Mouse (Mus musculus) heart, postnatal 4 days (tissue): ENCODE data around the gene Trp63. TPM values are rescaled to one million over a fixed set of nuclear protein-coding genes. Genes with fewer than 3 reads are reported as not detected.

Experiments
- DNase-seq: peaks from one replicate; pipeline ENCODE4 v3.0.0; 2021
- total RNA-seq, 2 experiments: library from RNA; stranded (reverse); gene quantifications; 2 replicates each; pipeline ENCODE4 v1.2.3; 2021

The Trp63 gene
- total RNA-seq, 2 experiments from 2014 or later: 1.1 to 2.0 TPM

- DNase-seq: no peak
Measured at GRCm38 (mm10) chr16:25875681-25876080, 192.1 kb downstream of the Trp63 start.

GRCm38 (mm10) chr16:25877416-25877965, 193.9 kb downstream of the Trp63 start:
- DNase-seq: no peak

GRCm38 (mm10) chr16:25878116-25878515, 194.6 kb downstream of the Trp63 start:
- no peak for DNase-seq

- no peak for DNase-seq
Measured at GRCm38 (mm10) chr16:25899071-25899470, 215.5 kb downstream of the Trp63 start.

GRCm38 (mm10) chr16:25899657-25900056, 216.1 kb downstream of the Trp63 start:
- no peak for DNase-seq

- no peak for DNase-seq
Measured at GRCm38 (mm10) chr16:25900389-25900908, 216.9 kb downstream of the Trp63 start.

- no peak for DNase-seq
Measured at GRCm38 (mm10) chr16:25912185-25912584, 228.6 kb downstream of the Trp63 start.

- DNase-seq: no peak
Measured at GRCm38 (mm10) chr16:25934181-25934580, 250.6 kb downstream of the Trp63 start.
